Mouse (Mus musculus): ENCODE measurements around the gene Tnnc1. TPM values are rescaled to one million over a fixed set of nuclear protein-coding genes. Genes with fewer than 3 reads are reported as not detected.

Tnnc1 gene
- polyA plus RNA-seq, 1 experiment from 2014 or later, result 8.1 TPM

- in situ Hi-C loops (cut with MboI; ENCODE audit: low pct_unique_long_range_greater_than_20kb), result no loop called here
- no peak for ATAC-seq
- DNase-seq (ENCODE audit: low read depth, low spot score), result no peak
- H3K27me3 ChIP-seq, result no peaks in the 10 kb centered on the region
- CTCF ChIA-PET, result interaction anchor here (1.1 to 2.2 kb wide), 6 partner anchors 10 to 20 kb away, joined by 3 to 10 read pairs (median 3); no protein-coding TSS in a partner anchor
- POLR2A ChIA-PET, result interaction anchor here (0.9 to 3.0 kb wide), 3 partner anchors 9 to 21 kb away, joined by 3 to 13 read pairs (median 3); partner anchors contain the start of genes Bap1 and Phf7
- TF ChIP-seq CTCF (IDR thresholded peaks at IDR 0.05), result no peak
These were observed 22.3 kb downstream of the Tnnc1 start for GRCm38 (mm10) chr14:31230442-31230841.

- no peaks in the 10 kb centered on the region for H3K27me3 ChIP-seq
- in situ Hi-C loops (cut with MboI; ENCODE audit: low pct_unique_long_range_greater_than_20kb), result no loop called here
- DNase-seq (ENCODE audit: low read depth, low spot score) (no peak), ATAC-seq (no peak)
- TF ChIP-seq CTCF (IDR thresholded peaks at IDR 0.05), result no peak
- POLR2A ChIA-PET, result interaction anchor here (1.3 to 3.0 kb wide), 2 partner anchors 19 to 26 kb away, joined by 4 to 13 read pairs; partner anchors contain the start of genes Bap1 and Phf7
- CTCF ChIA-PET, result interaction anchor here (1.2 to 1.7 kb wide), 3 partner anchors 13 to 19 kb away, joined by 5 to 7 read pairs (median 6); partner anchors contain the start of gene Sema3g
These were observed 24.4 kb downstream of the Tnnc1 start for GRCm38 (mm10) chr14:31232404-31233069.

- in situ Hi-C loops (cut with MboI; ENCODE audit: low pct_unique_long_range_greater_than_20kb), result no loop called here
- no peak for ATAC-seq
- TF ChIP-seq CTCF (IDR thresholded peaks at IDR 0.05), result no peak
- POLR2A ChIA-PET, result interaction anchor here (1.3 kb wide), 1 partner anchor 27 kb away, joined by 4 read pairs; no protein-coding TSS in a partner anchor
- no peaks in the 10 kb centered on the region for H3K27me3 ChIP-seq
- DNase-seq (ENCODE audit: low read depth, low spot score), result no peak
- CTCF ChIA-PET, result interaction anchor here (1.0 to 1.7 kb wide), 5 partner anchors 10 to 23 kb away, joined by 3 to 7 read pairs (median 5); no protein-coding TSS in a partner anchor
These were observed 25.2 kb downstream of the Tnnc1 start for GRCm38 (mm10) chr14:31233070-31233995.

GRCm38 (mm10) chr14:31233996-31234591 is 26.0 kb downstream of the Tnnc1 start:
- in situ Hi-C loops (cut with MboI; ENCODE audit: low pct_unique_long_range_greater_than_20kb), result no loop called here
- CTCF ChIA-PET, result interaction anchor here (1.0 to 1.7 kb wide), 6 partner anchors 9 to 24 kb away, joined by 3 to 7 read pairs (median 4); no protein-coding TSS in a partner anchor
- ATAC-seq, result no peak

GRCm38 (mm10) chr14:31237101-31237882 is 29.2 kb downstream of the Tnnc1 start:
- POLR2A ChIA-PET, result interaction anchor here (1.3 kb wide), 1 partner anchor 22 kb away, joined by 5 read pairs; no protein-coding TSS in a partner anchor

More at GRCm38 (mm10) chr14:31233996-31234591, 26.0 kb downstream of the Tnnc1 start:
- TF ChIP-seq CTCF (IDR thresholded peaks at IDR 0.05), result no peak
- DNase-seq (ENCODE audit: low read depth, low spot score), result no peak
- no peaks in the 10 kb centered on the region for H3K27me3 ChIP-seq
- POLR2A ChIA-PET, result no interaction called here

GRCm38 (mm10) chr14:31240528-31240927 is 32.4 kb downstream of the Tnnc1 start:
- TF ChIP-seq CTCF (IDR thresholded peaks at IDR 0.05), result no peak

More at GRCm38 (mm10) chr14:31237101-31237882, 29.2 kb downstream of the Tnnc1 start:
- DNase-seq (ENCODE audit: low read depth, low spot score) (no peak), ATAC-seq (peak; percentile 23)
- CTCF ChIA-PET, result interaction anchor here (0.9 to 2.1 kb wide), 5 partner anchors 11 to 27 kb away, joined by 3 to 7 read pairs (median 4); partner anchors contain the start of genes Bap1 and Phf7
- in situ Hi-C loops (cut with MboI; ENCODE audit: low pct_unique_long_range_greater_than_20kb), result no loop called here
- no peaks in the 10 kb centered on the region for H3K27me3 ChIP-seq
- TF ChIP-seq CTCF (IDR thresholded peaks at IDR 0.05), result no peak

GRCm38 (mm10) chr14:31244777-31245176 is 36.7 kb downstream of the Tnnc1 start:
- ChIA-PET CTCF (interaction anchor here (1.1 kb wide), 1 partner anchor 10 kb away, joined by 3 read pairs; no protein-coding TSS in a partner anchor), POLR2A (no interaction called here)
- no peaks in the 10 kb centered on the region for H3K27me3 ChIP-seq
- ATAC-seq, result no peak
- no peak for DNase-seq (ENCODE audit: low read depth, low spot score)
- in situ Hi-C loops (cut with MboI; ENCODE audit: low pct_unique_long_range_greater_than_20kb), result no loop called here
- no peak for TF ChIP-seq CTCF (IDR thresholded peaks at IDR 0.05)

More at GRCm38 (mm10) chr14:31240528-31240927, 32.4 kb downstream of the Tnnc1 start:
- DNase-seq (ENCODE audit: low read depth, low spot score) (no peak), ATAC-seq (no peak)
- in situ Hi-C loops (cut with MboI; ENCODE audit: low pct_unique_long_range_greater_than_20kb), result no loop called here
- no peaks in the 10 kb centered on the region for H3K27me3 ChIP-seq
- POLR2A ChIA-PET, result interaction anchor here (1.1 to 1.5 kb wide), 2 partner anchors 9 to 10 kb away, joined by 3 to 4 read pairs; partner anchors contain the start of genes Bap1 and Phf7
- CTCF ChIA-PET, result interaction anchor here (1.5 kb wide), 1 partner anchor 10 kb away, joined by 3 read pairs; no protein-coding TSS in a partner anchor

- DNase-seq (ENCODE audit: low read depth, low spot score) (no peak), ATAC-seq (no peak)
- in situ Hi-C loops (cut with MboI; ENCODE audit: low pct_unique_long_range_greater_than_20kb), result no loop called here
- POLR2A ChIA-PET, result interaction anchor here (0.6 kb wide), 1 partner anchor 550 kb away, joined by 3 read pairs; no protein-coding TSS in a partner anchor
- no peak for TF ChIP-seq CTCF (IDR thresholded peaks at IDR 0.05)
- H3K27me3 ChIP-seq, result no peaks in the 10 kb centered on the region
- CTCF ChIA-PET, result interaction anchor here (1.5 kb wide), 1 partner anchor 12 kb away, joined by 3 read pairs; no protein-coding TSS in a partner anchor
These were observed 37.8 kb downstream of the Tnnc1 start for GRCm38 (mm10) chr14:31245946-31246345.

GRCm38 (mm10) chr14:31248396-31248795 is 40.3 kb downstream of the Tnnc1 start:
- POLR2A ChIA-PET, result interaction anchor here (1.7 kb wide), 1 partner anchor 9 kb away, joined by 4 read pairs; no protein-coding TSS in a partner anchor
- DNase-seq (ENCODE audit: low read depth, low spot score), result no peak
- TF ChIP-seq CTCF (IDR thresholded peaks at IDR 0.05), result no peak
- ATAC-seq, result no peak
- in situ Hi-C loops (cut with MboI; ENCODE audit: low pct_unique_long_range_greater_than_20kb), result no loop called here
- no peaks in the 10 kb centered on the region for H3K27me3 ChIP-seq
- CTCF ChIA-PET, result interaction anchor here (1.2 kb wide), 1 partner anchor 35 kb away, joined by 3 read pairs; no protein-coding TSS in a partner anchor
